Mouse (Mus musculus): Measurements from ENCODE around the gene Thrap3. TPM values are rescaled to one million over a fixed set of nuclear protein-coding genes. Genes with fewer than 3 reads are reported as not detected.
A peak's percentile ranks its signal among the peaks of the same experiment; 100 is the strongest.

The Thrap3 gene
- polyA plus RNA-seq, 1 experiment from 2014 or later = 163 TPM

DNA sequence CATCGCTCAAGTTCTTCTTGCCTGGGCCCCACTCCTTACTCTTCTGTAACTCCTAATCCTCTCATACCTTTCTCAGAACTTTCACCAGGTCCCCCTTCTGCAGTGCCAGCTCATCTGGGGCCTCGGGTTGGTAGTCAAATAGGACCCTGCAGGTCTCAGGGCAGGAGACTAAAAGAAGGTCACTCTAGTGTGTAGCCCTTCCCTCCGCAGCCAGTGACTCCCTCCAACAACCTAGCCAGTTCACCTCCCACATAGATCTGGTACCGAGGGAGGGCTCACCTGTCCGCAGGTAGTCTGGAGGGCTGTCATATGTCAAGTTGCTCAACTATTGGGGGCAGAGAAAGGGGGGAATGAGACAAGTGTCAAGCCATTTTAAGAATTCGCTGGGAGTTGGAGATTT, 41.1 kb downstream of the Thrap3 start:
- no peaks in the 10 kb centered on the region for H3K27me3 ChIP-seq
- no peak overlapping the region for H3K4me2 ChIP-seq
- no peak overlapping the region for H3K27ac ChIP-seq
- H3K36me3 ChIP-seq = peaks cover 13% of the 10 kb centered on the region
- H3K4me3 ChIP-seq = no peak overlapping the region
- no peaks in the 10 kb centered on the region for H3K9me3 ChIP-seq
- no peak for ATAC-seq (ENCODE audit: low FRiP score)
- peaks cover 14% of the 10 kb centered on the region for H3K4me1 ChIP-seq (replicated peaks)
- 91% methylated on average over 6 of the region's 6 CpGs for WGBS
- no peak overlapping the region for H3K9ac ChIP-seq

- peaks cover 8% of the 10 kb centered on the region for H3K36me3 ChIP-seq
- no peak overlapping the region for H3K4me3 ChIP-seq
- no peak overlapping the region for H3K4me2 ChIP-seq
- H3K27me3 ChIP-seq = no peaks in the 10 kb centered on the region
- H3K4me1 ChIP-seq (replicated peaks) = peaks cover 14% of the 10 kb centered on the region
- no peak for ATAC-seq (ENCODE audit: low FRiP score)
- H3K27ac ChIP-seq = no peak overlapping the region
- H3K9me3 ChIP-seq = no peaks in the 10 kb centered on the region
- 91% methylated on average over 8 of the region's 8 CpGs for WGBS
- H3K9ac ChIP-seq = no peak overlapping the region
Observed at GRCm38 (mm10) chr4:126160981-126161380, 41.6 kb downstream of the Thrap3 start.

DNA sequence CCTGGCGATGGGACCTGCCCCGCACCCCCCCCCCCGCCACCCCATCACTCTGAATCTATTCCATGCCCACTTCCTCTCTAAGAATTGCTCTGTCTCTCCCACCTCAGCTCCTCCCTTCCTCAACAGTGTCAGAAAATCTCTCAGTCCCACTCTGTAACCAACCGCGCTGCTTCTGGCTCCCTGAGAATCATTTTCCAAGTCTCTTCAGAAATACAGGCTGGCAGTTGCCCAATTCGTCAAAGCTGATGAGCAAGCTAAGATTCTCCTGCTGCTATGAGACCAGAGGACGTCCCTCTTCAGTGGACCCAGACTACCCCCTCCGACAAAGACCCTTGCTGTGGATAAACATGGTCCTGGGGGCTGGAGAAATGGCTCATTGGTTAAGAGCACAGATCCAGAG, 43.1 kb downstream of the Thrap3 start:
- Histone ChIP-seq H3K4me2 (no peak overlapping the region), H3K4me3 (no peak overlapping the region), H3K27ac (no peak overlapping the region), H3K27me3 (no peaks in the 10 kb centered on the region), H3K36me3 (no peaks in the 10 kb centered on the region), H3K9me3 (no peaks in the 10 kb centered on the region), H3K4me1 (replicated peaks) (peaks cover 14% of the 10 kb centered on the region), H3K9ac (no peak overlapping the region)
- WGBS = 81% methylated on average over 8 of the region's 8 CpGs
- no peak for ATAC-seq (ENCODE audit: low FRiP score)

GRCm38 (mm10) chr4:126157562-126157961, 45.0 kb downstream of the Thrap3 start:
- Histone ChIP-seq H3K9me3 (no peaks in the 10 kb centered on the region), H3K27ac (no peak overlapping the region), H3K36me3 (no peaks in the 10 kb centered on the region), H3K4me2 (no peak overlapping the region), H3K9ac (no peak overlapping the region), H3K4me1 (replicated peaks) (peaks cover 4% of the 10 kb centered on the region), H3K27me3 (no peaks in the 10 kb centered on the region), H3K4me3 (no peak overlapping the region)
- ATAC-seq (ENCODE audit: low FRiP score) = no peak
- 92% methylated on average over 6 of the region's 6 CpGs for WGBS

DNA sequence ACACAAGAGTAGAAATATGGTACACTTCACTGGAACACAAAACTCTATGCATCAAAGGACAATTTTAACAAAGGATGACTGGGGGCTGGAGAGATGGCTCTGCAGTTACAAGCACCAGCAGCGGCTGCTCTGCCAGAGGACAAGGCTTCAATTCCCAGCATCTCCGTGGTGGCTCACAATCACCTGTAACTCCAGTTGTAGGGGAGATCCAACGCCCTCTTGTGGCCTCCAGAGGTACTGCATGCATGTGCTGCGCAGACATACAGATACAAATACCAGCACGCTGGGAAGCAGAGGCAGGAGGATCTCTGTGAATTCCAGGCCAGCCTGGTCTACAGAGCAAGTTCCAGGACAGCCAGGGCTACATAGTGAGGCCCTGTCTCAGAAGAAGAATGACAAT, 45.9 kb downstream of the Thrap3 start:
- no peaks in the 10 kb centered on the region for H3K36me3 ChIP-seq
- H3K4me2 ChIP-seq = no peak overlapping the region
- H3K27ac ChIP-seq = no peak overlapping the region
- peaks cover 8% of the 10 kb centered on the region; the same call in 1 of the 2 replicates for H3K27me3 ChIP-seq
- 59% methylated on average over 5 of the region's 5 CpGs for WGBS
- no peaks in the 10 kb centered on the region for H3K4me1 ChIP-seq (replicated peaks)
- no peaks in the 10 kb centered on the region for H3K9me3 ChIP-seq
- H3K4me3 ChIP-seq = no peak overlapping the region
- H3K9ac ChIP-seq = no peak overlapping the region
- ATAC-seq (ENCODE audit: low FRiP score) = no peak

GRCm38 (mm10) chr4:126155869-126156268, 46.7 kb downstream of the Thrap3 start:
- Histone ChIP-seq H3K27me3 (peaks cover 16% of the 10 kb centered on the region), H3K4me2 (no peak overlapping the region), H3K9me3 (no peaks in the 10 kb centered on the region), H3K27ac (peak overlapping the region; percentile 36; the same call in 1 of the 2 replicates), H3K9ac (no peak overlapping the region), H3K36me3 (no peaks in the 10 kb centered on the region), H3K4me1 (replicated peaks) (no peaks in the 10 kb centered on the region), H3K4me3 (no peak overlapping the region)
- 64% methylated on average over 2 of the region's 2 CpGs for WGBS
- ATAC-seq (ENCODE audit: low FRiP score) = no peak

GRCm38 (mm10) chr4:126155183-126155582, 47.4 kb downstream of the Thrap3 start:
- H3K27me3 ChIP-seq = peaks cover 23% of the 10 kb centered on the region
- no peak for ATAC-seq (ENCODE audit: low FRiP score)
- H3K9ac ChIP-seq = no peak overlapping the region
- no peak overlapping the region for H3K4me2 ChIP-seq
- no peaks in the 10 kb centered on the region for H3K4me1 ChIP-seq (replicated peaks)
- no peaks in the 10 kb centered on the region for H3K36me3 ChIP-seq
- peak overlapping the region; percentile 45; the same call in 1 of the 2 replicates for H3K27ac ChIP-seq
- H3K9me3 ChIP-seq = no peaks in the 10 kb centered on the region
- no peak overlapping the region for H3K4me3 ChIP-seq
- 70% methylated on average over 4 of the region's 4 CpGs for WGBS

DNA sequence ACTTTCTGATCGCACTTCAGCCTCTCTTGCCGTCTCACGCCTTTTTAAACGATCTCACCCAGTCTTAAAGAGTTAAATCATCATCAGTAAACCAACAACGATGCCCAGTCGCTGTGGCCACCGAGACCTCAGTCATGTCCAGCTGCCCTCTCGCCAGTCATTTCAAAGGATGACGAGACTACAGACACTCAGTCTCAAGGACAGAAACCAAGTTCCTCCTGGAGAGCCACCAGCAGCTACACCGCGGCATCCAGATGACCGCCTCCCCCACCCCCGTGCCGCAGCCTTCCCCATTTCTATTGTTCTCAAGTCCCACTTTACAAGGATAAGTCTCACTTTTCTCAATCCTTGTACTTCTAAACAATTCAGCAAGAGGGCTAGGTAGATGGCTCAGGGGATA, 49.7 kb downstream of the Thrap3 start:
- H3K4me3 ChIP-seq = no peak overlapping the region
- no peak overlapping the region for H3K9ac ChIP-seq
- 63% methylated on average over 14 of the region's 14 CpGs for WGBS
- peaks cover 46% of the 10 kb centered on the region for H3K27me3 ChIP-seq
- H3K4me1 ChIP-seq (replicated peaks) = peaks cover 17% of the 10 kb centered on the region
- no peak for ATAC-seq (ENCODE audit: low FRiP score)
- no peak overlapping the region for H3K4me2 ChIP-seq
- H3K36me3 ChIP-seq = no peaks in the 10 kb centered on the region
- H3K27ac ChIP-seq = no peak overlapping the region
- H3K9me3 ChIP-seq = no peaks in the 10 kb centered on the region

GRCm38 (mm10) chr4:126151701-126152440, 50.7 kb downstream of the Thrap3 start:
- Histone ChIP-seq H3K9ac (no peak overlapping the region), H3K9me3 (no peaks in the 10 kb centered on the region), H3K27me3 (peaks cover 55% of the 10 kb centered on the region), H3K36me3 (no peaks in the 10 kb centered on the region), H3K4me1 (replicated peaks) (peaks cover 22% of the 10 kb centered on the region), H3K4me3 (no peak overlapping the region), H3K27ac (no peak overlapping the region), H3K4me2 (no peak overlapping the region)
- ATAC-seq (ENCODE audit: low FRiP score) = no peak
- 84% methylated on average over 16 of the region's 16 CpGs for WGBS

- WGBS = 72% methylated on average over 6 of the region's 6 CpGs
- no peaks in the 10 kb centered on the region for H3K9me3 ChIP-seq
- peak overlapping the region; percentile 9; the same call in 1 of the 2 replicates for H3K4me2 ChIP-seq
- H3K27me3 ChIP-seq = peaks cover 58% of the 10 kb centered on the region
- no peak overlapping the region for H3K4me3 ChIP-seq
- ATAC-seq (ENCODE audit: low FRiP score) = no peak
- peak overlapping the region; percentile 32; the same call in 1 of the 2 replicates for H3K27ac ChIP-seq
- no peaks in the 10 kb centered on the region for H3K36me3 ChIP-seq
- no peak overlapping the region for H3K9ac ChIP-seq
- peaks cover 22% of the 10 kb centered on the region for H3K4me1 ChIP-seq (replicated peaks)
Observed at GRCm38 (mm10) chr4:126150949-126151320, 51.6 kb downstream of the Thrap3 start.

GRCm38 (mm10) chr4:126150297-126150948, 52.1 kb downstream of the Thrap3 start:
- no peak; the same call in 1 of the 2 replicates for ATAC-seq (ENCODE audit: low FRiP score)
- no peaks in the 10 kb centered on the region for H3K9me3 ChIP-seq
- H3K9ac ChIP-seq = no peak overlapping the region
- H3K4me2 ChIP-seq = peak overlapping the region; percentile 9; the same call in 1 of the 2 replicates
- H3K4me1 ChIP-seq (replicated peaks) = peaks cover 22% of the 10 kb centered on the region
- no peak overlapping the region for H3K4me3 ChIP-seq
- H3K36me3 ChIP-seq = no peaks in the 10 kb centered on the region
- H3K27me3 ChIP-seq = peaks cover 58% of the 10 kb centered on the region
- 55% methylated on average over 16 of the region's 16 CpGs for WGBS
- H3K27ac ChIP-seq = peak overlapping the region; percentile 32; the same call in 1 of the 2 replicates

DNA sequence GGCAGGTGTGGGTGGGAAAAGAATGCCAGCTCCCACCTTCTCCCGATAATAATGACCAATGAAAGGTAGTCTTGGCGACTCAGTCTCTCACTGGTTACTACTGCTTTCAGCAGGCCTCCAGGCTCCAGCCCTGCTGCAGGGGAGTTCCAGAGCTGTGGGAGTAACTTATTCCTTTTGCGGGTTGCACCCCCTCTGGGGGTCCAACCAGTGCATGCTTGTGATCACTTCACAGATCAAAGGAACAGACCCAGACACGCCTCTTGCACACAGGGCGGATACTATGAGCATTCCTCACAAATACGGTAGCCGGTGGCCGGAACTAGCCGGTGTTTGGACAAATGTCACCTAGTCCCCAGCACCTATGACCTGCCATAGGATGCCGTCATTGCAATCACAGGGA, 52.8 kb downstream of the Thrap3 start:
- Histone ChIP-seq H3K27me3 (peaks cover 58% of the 10 kb centered on the region), H3K9ac (no peak overlapping the region), H3K27ac (no peak overlapping the region), H3K9me3 (no peaks in the 10 kb centered on the region), H3K4me1 (replicated peaks) (peaks cover 22% of the 10 kb centered on the region), H3K4me3 (no peak overlapping the region), H3K4me2 (peak overlapping the region; percentile 69), H3K36me3 (no peaks in the 10 kb centered on the region)
- no peak for ATAC-seq (ENCODE audit: low FRiP score)
- WGBS = 54% methylated on average over 10 of the region's 10 CpGs

Data from hindbrain, embryonic 13.5 days (tissue).